Mouse (Mus musculus): ENCODE data around the gene Pkn1. TPM values are rescaled to one million over a fixed set of nuclear protein-coding genes. Genes with fewer than 3 reads are reported as not detected.

The Pkn1 gene
- total and polyA plus RNA-seq, 3 experiments = 33.5 to 73.2 (median 41.2) TPM

DNA sequence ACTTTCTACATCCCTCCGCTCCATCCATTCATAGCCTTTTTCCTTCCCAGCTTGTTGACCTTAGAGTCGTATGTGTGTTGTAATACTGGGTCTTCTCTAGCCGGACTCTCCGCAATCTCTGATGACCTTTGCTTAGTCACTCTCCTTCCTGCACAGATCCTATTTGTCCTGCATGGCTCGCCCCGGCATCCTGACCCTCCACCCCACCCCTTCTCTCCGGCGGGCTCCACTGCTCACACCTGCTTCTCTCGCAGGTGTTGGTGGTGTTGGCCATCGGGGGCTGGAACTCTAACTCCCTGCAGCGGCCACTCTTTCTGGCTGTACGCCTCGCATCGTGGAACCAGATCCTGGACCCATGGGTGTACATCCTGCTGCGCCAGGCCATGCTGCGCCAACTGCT is 30.0 kb downstream of the Pkn1 start:
- no peak for DNase-seq (ENCODE audit: low read depth, low spot score)
- Histone ChIP-seq H3K4me1 (ENCODE audit: control insufficient read depth in 1 of 2, insufficient read depth in 2 of 2, low read length in 2 of 2) (0 out of 4 replicates have a peak, but pooled peaks cover 0 to 6% of the 10 kb centered on the region in 2 experiments), H3K9ac (ENCODE audit: control insufficient read depth, low read depth, low read length, poor library complexity, severe bottlenecking) (no peak overlapping the region), H3K27me3 (ENCODE audit: control insufficient read depth in 1 of 2, insufficient read depth in 2 of 2, low read length in 2 of 2) (no peaks in the 10 kb centered on the region), H3K79me2 (ENCODE audit: control insufficient read depth, insufficient read depth, low read length, poor library complexity) (no peaks in the 10 kb centered on the region), H3K9me3 (replicated peaks; ENCODE audit: insufficient read depth, low read length) (no peaks in the 10 kb centered on the region), H3K27ac (ENCODE audit: control insufficient read depth, low read depth, low read length) (no peak overlapping the region), H3K4me3 (ENCODE audit: control insufficient read depth in 1 of 2, insufficient read depth in 1 of 2, low read depth in 2 of 2, low read length in 2 of 2) (no peak overlapping the region), H3K36me3 (ENCODE audit: control insufficient read depth in 1 of 2, insufficient read depth in 2 of 2, low read length in 2 of 2) (peaks cover 0 to 4% of the 10 kb centered on the region in 2 experiments; a peak in 2 of 4 replicates)
- TF ChIP-seq GABPA (IDR thresholded peaks at IDR 0.05; ENCODE audit: low read depth, low read length) (no peak), ZMIZ1 (IDR thresholded peaks at IDR 0.05; ENCODE audit: low read depth, low read length) (no peak), BHLHE40 (IDR thresholded peaks at IDR 0.05; ENCODE audit: borderline replicate concordance, low read depth, low read length) (no peak), CHD2 (IDR thresholded peaks at IDR 0.05; ENCODE audit: low read length) (no peak), POLR2A (IDR thresholded peaks at IDR 0.05; ENCODE audit: control insufficient read depth in 1 of 2, insufficient read depth in 1 of 2, low read depth in 1 of 2, low read length in 2 of 2, poor library complexity in 1 of 2) (no peak), MYB (IDR thresholded peaks at IDR 0.05; ENCODE audit: low read depth, low read length) (no peak), UBTF (IDR thresholded peaks at IDR 0.05; ENCODE audit: borderline replicate concordance, insufficient read depth, low read depth, low read length) (no peak), MYC (IDR thresholded peaks at IDR 0.05; ENCODE audit: low read depth, low read length) (no peak), MEF2A (IDR thresholded peaks at IDR 0.05; ENCODE audit: extremely low read depth, insufficient replicate concordance, low read depth, low read length, poor library complexity, severe bottlenecking) (no peak), NRF1 (IDR thresholded peaks at IDR 0.05; ENCODE audit: insufficient read depth, low read depth, low read length, poor library complexity, severe bottlenecking) (no peak), E2F4 (IDR thresholded peaks at IDR 0.05; ENCODE audit: borderline replicate concordance, low read depth, low read length) (no peak), GATA1 (IDR thresholded peaks at IDR 0.05; ENCODE audit: low read depth, low read length) (no peak), RAD21 (IDR thresholded peaks at IDR 0.05; ENCODE audit: low read depth, low read length) (no peak), TCF12 (IDR thresholded peaks at IDR 0.05; ENCODE audit: low read depth, low read length) (no peak), POLR2AphosphoS5 (IDR thresholded peaks at IDR 0.05; ENCODE audit: borderline replicate concordance, low read depth, low read length) (no peak), NELFE (IDR thresholded peaks at IDR 0.05; ENCODE audit: low read depth, low read length) (no peak), MAX (IDR thresholded peaks at IDR 0.05; ENCODE audit: low read length) (no peak)

DNA sequence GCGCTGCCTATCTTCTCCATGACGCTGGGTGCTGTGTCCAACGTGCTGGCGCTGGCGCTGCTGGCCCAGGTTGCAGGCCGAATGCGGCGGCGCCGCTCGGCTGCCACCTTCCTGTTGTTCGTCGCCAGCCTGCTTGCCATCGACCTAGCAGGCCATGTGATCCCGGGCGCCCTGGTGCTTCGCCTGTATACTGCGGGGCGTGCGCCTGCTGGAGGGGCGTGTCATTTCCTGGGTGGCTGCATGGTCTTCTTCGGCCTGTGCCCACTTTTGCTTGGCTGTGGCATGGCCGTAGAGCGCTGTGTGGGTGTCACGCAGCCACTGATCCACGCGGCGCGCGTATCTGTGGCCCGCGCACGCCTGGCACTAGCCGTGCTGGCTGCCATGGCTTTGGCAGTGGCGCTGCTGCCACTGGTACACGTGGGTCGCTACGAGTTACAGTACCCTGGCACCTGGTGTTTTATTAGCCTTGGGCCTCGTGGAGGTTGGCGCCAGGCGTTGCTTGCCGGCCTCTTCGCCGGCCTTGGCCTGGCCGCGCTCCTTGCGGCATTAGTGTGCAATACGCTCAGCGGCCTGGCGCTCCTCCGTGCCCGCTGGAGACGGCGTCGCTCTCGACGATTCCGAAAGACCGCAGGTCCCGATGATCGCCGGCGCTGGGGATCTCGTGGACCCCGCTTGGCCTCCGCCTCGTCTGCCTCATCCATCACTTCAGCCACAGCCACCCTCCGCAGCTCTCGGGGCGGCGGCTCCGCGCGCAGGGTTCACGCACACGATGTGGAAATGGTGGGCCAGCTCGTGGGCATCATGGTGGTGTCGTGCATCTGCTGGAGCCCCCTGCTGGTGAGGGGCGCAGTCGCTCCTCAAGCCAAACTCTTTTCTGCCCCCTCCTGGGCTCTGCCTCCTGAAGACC is 30.7 kb downstream of the Pkn1 start:
- Histone ChIP-seq H3K4me1 (ENCODE audit: control insufficient read depth in 1 of 2, insufficient read depth in 2 of 2, low read length in 2 of 2) (0 out of 4 replicates have a peak, but pooled peaks cover 0 to 6% of the 10 kb centered on the region in 2 experiments), H3K27me3 (ENCODE audit: control insufficient read depth in 1 of 2, insufficient read depth in 2 of 2, low read length in 2 of 2) (no peaks in the 10 kb centered on the region), H3K27ac (ENCODE audit: control insufficient read depth, low read depth, low read length) (no peak overlapping the region), H3K4me3 (ENCODE audit: control insufficient read depth in 1 of 2, insufficient read depth in 1 of 2, low read depth in 2 of 2, low read length in 2 of 2) (no peak overlapping the region), H3K9me3 (replicated peaks; ENCODE audit: insufficient read depth, low read length) (no peaks in the 10 kb centered on the region), H3K9ac (ENCODE audit: control insufficient read depth, low read depth, low read length, poor library complexity, severe bottlenecking) (no peak overlapping the region), H3K79me2 (ENCODE audit: control insufficient read depth, insufficient read depth, low read length, poor library complexity) (no peaks in the 10 kb centered on the region), H3K36me3 (ENCODE audit: control insufficient read depth in 1 of 2, insufficient read depth in 2 of 2, low read length in 2 of 2) (peaks cover 0 to 4% of the 10 kb centered on the region in 2 experiments; a peak in 2 of 4 replicates)
- no peak for TF ChIP-seq ELF1 (IDR thresholded peaks at IDR 0.05; ENCODE audit: low read depth, low read length)
- TF ChIP-seq CTCF (IDR thresholded peaks at IDR 0.05 in 2 of 3, conservative IDR thresholded peaks at IDR 0.05 in 1 of 3; ENCODE audit: control insufficient read depth in 1 of 3, insufficient read depth in 1 of 3, low read depth in 2 of 3, low read length in 3 of 3, poor library complexity in 1 of 3, severe bottlenecking in 1 of 3) = peak; percentile 33 to 72 (median 71); a peak in 5 of 6 replicates
- peak; percentile 35 for DNase-seq (ENCODE audit: low read depth, low spot score)
